Mouse (Mus musculus) mature B cell (primary cell): ENCODE results near the gene Dusp5.
"Not testable (repeated sequence)": the region's sequence is repeated elsewhere in the genome, so short reads cannot be mapped to it uniquely, and the experiment has no call there.

ENCODE experiments used
- in situ Hi-C: fragments of 300-500 bp; cut with MboI; formaldehyde crosslinking; loops from 2 replicates; pipeline ENCODE4 v1.14.3; 2019

Gene Dusp5

GRCm38 (mm10) chr19:53528752-53529454, at the start of gene Dusp5:
TSS of gene Dusp5 (plus strand) at chr19:53529109.
- in situ Hi-C loops, result no loop called here

GRCm38 (mm10) chr19:53479590-53479989, 49.3 kb upstream of the Dusp5 start:
- in situ Hi-C loops, result no loop called here

- in situ Hi-C loops, result no loop called here
These were observed 46.8 kb upstream of the Dusp5 start for GRCm38 (mm10) chr19:53482093-53482492.

- in situ Hi-C loops, result no loop called here
These were observed 46.4 kb upstream of the Dusp5 start for GRCm38 (mm10) chr19:53482527-53482926.

GRCm38 (mm10) chr19:53483984-53484383, 44.9 kb upstream of the Dusp5 start:
- in situ Hi-C loops, result no loop called here

- in situ Hi-C loops, result no loop called here
These were observed 44.0 kb upstream of the Dusp5 start for GRCm38 (mm10) chr19:53484918-53485317.

DNA sequence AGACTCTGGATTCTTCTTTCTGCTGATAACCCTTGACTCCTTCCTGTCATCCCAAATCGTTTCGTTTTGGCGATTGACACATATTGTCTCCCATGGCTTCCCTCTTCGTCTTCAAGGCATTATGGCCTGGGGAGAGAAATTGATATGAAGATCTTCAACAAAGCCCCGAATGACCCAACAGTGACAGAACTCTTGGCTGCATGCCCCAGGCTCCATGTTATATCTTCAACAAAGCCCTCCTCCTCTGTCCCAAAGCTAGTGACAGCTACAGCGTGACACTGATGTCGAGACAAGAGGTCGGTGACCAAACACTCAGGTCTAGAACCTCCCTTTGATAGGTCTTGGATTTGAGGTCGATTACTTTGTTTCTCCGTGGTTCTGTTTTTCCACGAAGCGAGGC, 39.7 kb upstream of the Dusp5 start:
- in situ Hi-C loops, result no loop called here

- in situ Hi-C loops, result no loop called here
These were observed 39.0 kb upstream of the Dusp5 start for GRCm38 (mm10) chr19:53489910-53490309.

DNA sequence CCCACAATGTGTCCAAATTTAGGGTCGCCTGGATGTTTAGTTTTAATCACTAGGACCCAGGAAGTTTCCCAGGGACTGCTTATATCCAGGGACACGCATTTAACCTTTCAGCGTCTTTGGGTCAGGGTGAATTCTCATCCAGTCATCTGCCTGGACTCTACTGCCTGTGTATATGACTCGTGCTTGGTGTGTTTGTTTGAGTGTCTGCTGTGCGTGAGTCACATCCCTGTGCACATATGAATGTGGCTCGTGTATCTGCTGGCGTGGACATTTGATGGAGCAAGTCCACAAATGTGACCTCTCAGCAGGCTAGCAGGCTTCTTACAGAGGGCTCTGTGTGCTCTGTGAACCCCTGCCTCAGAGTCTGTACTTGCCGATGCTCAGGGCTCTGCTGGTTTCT, 38.0 kb upstream of the Dusp5 start:
- in situ Hi-C loops, result no loop called here

GRCm38 (mm10) chr19:53492528-53492927, 36.4 kb upstream of the Dusp5 start:
- in situ Hi-C loops, result no loop called here

- in situ Hi-C loops, result no loop called here
These were observed 35.0 kb upstream of the Dusp5 start for GRCm38 (mm10) chr19:53493866-53494265.

GRCm38 (mm10) chr19:53497910-53498309, 31.0 kb upstream of the Dusp5 start:
- in situ Hi-C loops, result no loop called here

- in situ Hi-C loops, result no loop called here
These were observed 29.9 kb upstream of the Dusp5 start for GRCm38 (mm10) chr19:53499049-53499448.

DNA sequence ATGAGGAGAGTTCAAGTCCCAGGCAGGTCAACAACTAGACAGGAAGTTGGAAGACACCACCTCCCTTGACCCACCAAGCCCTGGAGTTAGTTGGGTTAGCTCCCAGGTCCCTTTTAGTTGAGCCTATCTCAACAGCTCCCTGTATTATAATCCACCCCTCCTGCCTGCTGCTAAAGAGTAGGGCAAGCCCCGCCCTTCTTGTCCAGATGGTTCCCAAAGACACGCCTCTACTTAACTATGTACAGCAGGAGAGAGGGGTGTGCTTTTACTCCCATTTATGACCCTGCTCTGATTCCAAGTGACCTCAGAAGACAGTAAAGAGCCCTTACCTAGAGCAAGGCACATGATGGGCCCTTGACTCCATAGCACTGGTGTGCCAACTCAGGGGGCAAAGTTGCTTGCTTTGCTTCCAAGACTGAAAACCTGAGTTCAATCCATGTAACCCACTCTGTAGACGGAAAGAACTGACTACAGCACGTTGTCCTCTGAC, 29.4 kb upstream of the Dusp5 start:
- in situ Hi-C loops, result no loop called here

GRCm38 (mm10) chr19:53500298-53501006, 28.5 kb upstream of the Dusp5 start:
- in situ Hi-C loops, result no loop called here

- in situ Hi-C loops, result not testable (repeated sequence)
These were observed 27.7 kb upstream of the Dusp5 start for GRCm38 (mm10) chr19:53501239-53501638.

- in situ Hi-C loops, result no loop called here
These were observed 27.1 kb upstream of the Dusp5 start for GRCm38 (mm10) chr19:53501765-53502164.

GRCm38 (mm10) chr19:53502891-53503371, 26.0 kb upstream of the Dusp5 start:
- in situ Hi-C loops, result no loop called here

GRCm38 (mm10) chr19:53504181-53504580, 24.7 kb upstream of the Dusp5 start:
- in situ Hi-C loops, result no loop called here

DNA sequence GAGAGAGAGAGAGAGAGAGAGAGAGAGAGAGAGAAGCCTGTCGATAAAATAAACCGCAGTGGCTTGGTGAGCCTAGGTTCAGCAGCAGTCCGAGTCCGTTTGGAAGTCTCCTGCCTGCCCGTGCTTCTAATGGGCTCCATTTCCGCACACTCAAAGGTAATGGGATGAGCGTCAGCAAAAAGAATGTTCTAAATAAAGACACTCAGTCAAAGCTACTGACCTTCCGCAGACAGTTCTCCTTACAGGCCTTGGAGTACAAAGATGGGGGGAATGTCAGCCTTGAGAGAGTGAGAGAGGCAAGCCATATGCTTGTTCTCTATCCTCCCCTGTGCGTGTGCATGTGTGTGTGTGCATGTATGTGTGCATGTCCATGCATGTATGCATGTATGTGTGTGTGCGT, 23.2 kb upstream of the Dusp5 start:
- in situ Hi-C loops, result no loop called here

- in situ Hi-C loops, result no loop called here
These were observed 21.4 kb upstream of the Dusp5 start for GRCm38 (mm10) chr19:53507497-53507896.

GRCm38 (mm10) chr19:53511244-53511934, 17.5 kb upstream of the Dusp5 start:
- in situ Hi-C loops, result no loop called here
